Mouse (Mus musculus) gastrocnemius, adult 8-10 months (tissue): ENCODE measurements around the gene Syce3. TPM values are rescaled to one million over a fixed set of nuclear protein-coding genes. Genes with fewer than 3 reads are reported as not detected.

Experiments used
- DNase-seq, 2 experiments: peaks; one replicate each; pipeline ENCODE4 v3.0.0; 2022; ENCODE audit warnings: low spot score in 2 of 2
- total RNA-seq, 4 experiments: library from RNA; stranded (reverse); gene quantifications; 2 replicates each; pipeline ENCODE4 v1.2.4; 2022

Gene Syce3
- total RNA-seq, 4 experiments from 2014 or later: not detected

DNA sequence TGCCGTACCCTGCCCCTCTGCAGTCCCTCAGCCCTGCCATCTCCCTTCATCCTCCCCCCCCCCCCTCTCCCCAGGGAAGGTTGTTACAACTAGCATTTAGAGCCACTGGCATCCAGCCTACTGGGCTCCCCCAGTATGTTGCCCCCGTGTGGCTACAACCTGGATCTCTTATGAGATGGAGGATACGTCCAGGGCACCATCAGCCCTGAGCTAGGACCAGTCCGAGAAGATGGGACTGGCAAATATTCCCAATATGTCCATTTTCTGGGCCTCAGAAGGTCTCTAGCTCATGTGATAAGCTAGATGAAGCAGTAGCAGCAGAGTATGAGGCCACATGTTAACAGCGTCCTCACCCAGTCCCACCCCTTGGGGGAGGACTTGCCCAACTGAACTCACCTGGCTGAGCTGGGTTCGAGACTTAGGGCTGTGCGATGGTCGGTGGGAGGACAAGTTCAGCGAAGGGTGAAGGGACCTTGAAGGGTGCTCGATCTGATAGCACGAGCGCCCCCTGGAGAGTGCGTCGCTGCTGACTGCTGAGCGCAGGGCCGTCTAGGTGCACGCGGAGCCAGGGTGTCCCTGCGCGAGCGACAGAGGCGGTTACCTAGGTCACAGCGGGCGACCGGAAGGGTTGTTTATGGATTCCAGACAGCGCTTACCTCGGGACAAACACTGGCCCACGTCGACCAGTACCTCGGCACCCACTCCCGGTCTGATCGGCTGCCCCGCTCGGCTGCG, 37.1 kb downstream of the Syce3 start:
- DNase-seq: peak; percentile 80 to 82

- no peak for DNase-seq
These were observed 37.8 kb downstream of the Syce3 start for GRCm38 (mm10) chr15:89372536-89372935.

- no peak for DNase-seq
These were observed 38.2 kb downstream of the Syce3 start for GRCm38 (mm10) chr15:89372068-89372467.

- no peak for DNase-seq
These were observed 45.2 kb downstream of the Syce3 start for GRCm38 (mm10) chr15:89365141-89365551.

- DNase-seq: no peak
These were observed 47.3 kb downstream of the Syce3 start for GRCm38 (mm10) chr15:89363051-89363450.

GRCm38 (mm10) chr15:89358784-89359183, 51.5 kb downstream of the Syce3 start:
- no peak for DNase-seq

DNA sequence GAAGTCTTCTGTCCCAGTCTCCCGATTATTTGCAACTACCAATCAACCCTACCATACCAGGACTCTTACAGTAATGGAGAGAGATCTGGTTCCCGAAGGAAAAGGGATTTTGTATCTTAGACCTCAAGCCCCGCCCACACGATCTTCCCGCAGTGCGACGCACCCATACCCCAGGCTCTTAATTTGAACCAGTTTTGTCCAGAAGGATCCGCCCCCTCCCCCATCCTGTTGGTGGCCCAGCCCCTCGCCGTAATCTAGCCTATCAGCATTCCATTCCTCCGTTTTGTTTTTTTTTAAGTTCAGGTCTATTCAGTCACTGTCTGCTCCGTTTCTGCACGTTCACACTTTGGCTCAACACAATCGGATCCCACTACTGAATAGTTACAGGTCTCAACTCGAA, 53.9 kb downstream of the Syce3 start:
- no peak for DNase-seq

DNA sequence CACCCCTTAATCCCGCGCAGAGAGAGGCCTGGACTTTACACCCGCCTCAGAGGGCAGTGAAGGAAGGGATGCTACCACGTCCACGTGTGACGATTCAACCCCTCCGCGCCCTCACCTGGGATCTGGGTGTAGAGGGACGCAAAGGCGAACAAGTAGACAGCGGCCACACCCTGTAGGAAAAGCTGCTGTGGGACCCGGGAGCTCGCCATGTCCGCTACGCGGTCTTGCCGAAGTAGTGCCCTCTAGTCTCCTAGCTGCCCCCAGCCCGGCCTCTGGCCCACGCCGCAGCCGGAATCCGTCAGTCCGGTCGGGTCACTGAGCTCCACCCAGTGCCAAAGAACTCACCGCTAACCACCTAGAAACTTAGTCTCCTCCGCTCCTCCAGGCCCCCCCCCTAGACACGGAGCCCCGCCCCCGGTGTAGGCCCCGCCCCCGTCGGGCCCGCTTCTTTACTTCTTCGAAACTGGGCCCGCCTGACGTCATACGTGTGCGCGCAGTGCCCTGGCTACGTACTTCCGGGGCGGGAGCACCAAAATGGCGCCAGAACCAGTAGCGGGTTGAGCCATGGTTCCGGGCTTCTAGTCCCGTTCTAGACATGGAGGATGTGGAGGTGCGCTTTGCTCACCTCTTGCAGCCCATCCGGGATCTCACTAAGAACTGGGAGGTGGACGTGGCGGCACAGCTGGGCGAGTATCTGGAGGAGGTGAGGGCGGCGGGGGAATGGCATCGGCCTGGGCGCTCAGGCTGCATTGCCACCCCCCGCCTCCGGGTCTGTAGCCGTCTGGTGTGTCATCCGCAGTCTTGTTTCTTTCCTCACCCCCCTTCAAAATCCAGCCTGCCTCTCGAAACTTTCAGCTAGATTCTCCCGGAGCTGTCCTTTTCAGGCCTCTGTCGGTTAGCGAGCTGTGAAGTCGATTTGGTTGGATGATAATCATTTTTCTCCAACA, 54.8 kb downstream of the Syce3 start, which contains the start of the genes Lmf2 and Ncaph2:
Gene Lmf2, minus strand, starts transcription at position 419 of the 947 bp plus-strand sequence.
Gene Ncaph2, plus strand, starts transcription at position 479 of the 947 bp plus-strand sequence.
- peak; percentile 88 to 90 for DNase-seq

DNA sequence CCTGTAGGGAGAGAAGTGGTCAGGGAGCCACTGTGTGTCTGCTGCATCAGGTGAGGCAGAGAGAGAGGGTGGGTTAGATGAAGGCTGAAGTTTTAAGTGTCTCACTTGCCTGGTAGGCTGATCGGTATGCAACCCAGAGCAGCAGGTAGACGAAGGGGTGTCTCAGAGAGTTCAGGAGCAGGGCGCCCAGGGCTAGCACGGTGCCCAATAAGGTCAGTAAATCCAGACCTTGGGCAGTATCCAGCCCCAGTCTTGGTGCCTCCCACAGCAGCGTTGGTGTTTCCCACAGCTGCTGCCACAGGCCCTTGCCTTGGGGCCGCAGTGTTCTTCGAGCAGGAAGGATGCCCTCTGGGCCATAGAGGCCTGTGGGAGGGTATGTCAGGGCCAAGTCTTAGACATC, 55.8 kb downstream of the Syce3 start:
- no peak for DNase-seq

GRCm38 (mm10) chr15:89353837-89354236, 56.5 kb downstream of the Syce3 start:
- no peak for DNase-seq

DNA sequence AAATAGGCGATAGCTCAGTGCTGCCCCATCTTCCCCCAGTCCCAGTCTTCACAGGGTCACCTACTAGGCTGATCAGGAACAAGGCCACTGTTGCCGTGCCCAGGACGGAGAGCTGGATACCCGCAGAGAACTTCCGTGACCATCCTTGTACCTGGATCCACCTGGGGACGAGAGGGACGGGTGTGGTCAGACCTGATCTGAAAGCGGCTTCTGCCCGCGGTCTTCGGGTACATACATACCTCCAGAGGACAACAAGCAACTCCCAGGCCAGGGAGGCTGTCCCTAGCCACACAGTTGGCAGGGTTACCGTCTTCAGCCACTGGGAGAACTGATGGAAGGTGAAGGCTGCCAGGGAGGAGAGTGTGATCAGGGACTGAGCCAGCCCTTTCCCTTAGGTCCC, 57.5 kb downstream of the Syce3 start:
- DNase-seq: no peak

DNA sequence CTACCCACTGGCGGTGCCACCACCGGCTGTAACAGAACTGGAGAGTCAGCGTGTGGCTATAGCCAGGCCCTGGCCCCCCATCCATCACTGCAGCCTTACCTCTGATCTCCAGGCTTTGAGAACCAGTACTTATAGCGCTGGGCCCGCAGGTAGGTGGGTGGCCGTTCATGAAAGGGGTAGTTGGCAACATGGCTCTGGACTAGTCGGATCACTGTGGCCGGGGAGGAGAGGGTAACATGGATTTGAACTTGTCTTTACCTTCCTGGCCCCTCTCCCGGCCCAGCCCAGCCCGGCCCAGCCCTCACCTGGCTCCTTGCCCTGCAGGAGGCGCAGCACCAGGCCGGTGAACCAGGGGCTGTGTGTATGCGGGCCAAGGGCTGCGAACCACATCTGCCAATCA, 58.2 kb downstream of the Syce3 start:
- no peak for DNase-seq

GRCm38 (mm10) chr15:89351302-89351701, 59.0 kb downstream of the Syce3 start:
- DNase-seq: no peak

DNA sequence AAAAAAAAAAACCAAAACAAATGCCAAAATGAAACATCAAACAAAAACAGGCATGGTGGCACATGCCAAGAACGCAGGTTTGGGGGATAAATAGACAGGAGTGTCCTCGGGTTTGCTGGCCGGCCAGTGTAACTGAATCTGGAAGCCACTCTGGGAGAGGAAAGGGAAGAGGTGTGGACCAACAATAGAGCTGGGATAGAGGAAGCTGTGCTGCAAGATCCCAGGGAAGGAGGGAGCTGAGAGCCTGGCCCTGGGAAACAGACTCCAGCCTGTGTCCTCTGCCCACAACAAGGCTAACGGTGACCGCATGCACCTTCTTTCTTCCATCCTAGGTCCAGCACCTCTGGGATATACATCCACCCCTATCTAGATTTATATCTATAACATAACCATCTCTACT, 59.9 kb downstream of the Syce3 start:
- no peak for DNase-seq

DNA sequence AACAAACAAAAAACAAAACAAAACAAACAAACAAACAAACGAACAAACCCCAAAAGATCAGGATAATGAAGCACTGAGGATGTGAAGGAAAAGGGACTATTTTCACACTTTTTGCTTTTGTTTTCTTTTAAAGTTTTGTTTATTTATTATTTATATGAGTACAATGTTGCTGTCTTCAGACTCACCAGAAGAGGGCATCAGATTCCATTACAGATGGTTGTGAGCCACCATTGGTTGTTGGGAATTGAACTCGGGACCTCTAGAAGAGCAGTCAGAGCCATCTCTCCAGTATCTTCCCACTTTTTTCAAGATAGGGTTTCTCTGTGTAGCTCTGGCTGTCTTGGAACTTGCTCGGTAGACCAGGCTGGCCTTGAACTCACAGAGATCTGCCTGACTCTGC, 67.0 kb downstream of the Syce3 start:
- no peak for DNase-seq

- no peak for DNase-seq
These were observed 68.6 kb downstream of the Syce3 start for GRCm38 (mm10) chr15:89341678-89342077.

Other genes with a start within 250 kb of the Syce3 start
- 1 to 10 TPM; 4.5 to 6.3 (median 5.3) TPM for gene Plxnb2, start 229.7 kb downstream of the Syce3 start, total RNA-seq
- gene Dennd6b, start 214.0 kb downstream of the Syce3 start, total RNA-seq: 1 to 10 TPM; 8.3 to 9.4 (median 9.2) TPM
- 100 to 1,000 TPM in 3 of 4 experiments, 10 to 100 TPM in 1; 97.2 to 102 (median 101) TPM for gene Ppp6r2, start 198.9 kb downstream of the Syce3 start, total RNA-seq
- gene Sbf1, start 95.2 kb downstream of the Syce3 start, total RNA-seq: 100 to 1,000 TPM in 1 of 4 experiments, 10 to 100 TPM in 3; 64.8 to 105 (median 72.5) TPM
- not detected for gene Adm2, start 87.8 kb downstream of the Syce3 start, total RNA-seq
- not detected for gene Miox, start 76.1 kb downstream of the Syce3 start, total RNA-seq
- gene Lmf2, start 54.8 kb downstream of the Syce3 start, total RNA-seq: 10 to 100 TPM; 10.8 to 16.9 (median 13.5) TPM
- 10 to 100 TPM; 43.4 to 46.6 (median 45.1) TPM for gene Ncaph2, start 54.8 kb downstream of the Syce3 start, total RNA-seq
- gene Sco2, start 36.7 kb downstream of the Syce3 start, total RNA-seq: 10 to 100 TPM; 13.1 to 15.5 (median 14.1) TPM
- gene Tymp, start 33.5 kb downstream of the Syce3 start, total RNA-seq: under 1 TPM; 0.34 to 0.51 (median 0.47) TPM
- 1 to 10 TPM in 1 of 4 experiments, under 1 TPM in 2, not detected in 1; 0.41 to 1.5 (median 0.72) TPM for gene Odf3b, start 31.2 kb downstream of the Syce3 start, total RNA-seq
- gene Klhdc7b, start 25.6 kb downstream of the Syce3 start, total RNA-seq: not detected
- gene Cpt1b, start 15.4 kb upstream of the Syce3 start, total RNA-seq: 100 to 1,000 TPM; 220 to 274 (median 238) TPM
- under 1 TPM in 3 of 4 experiments, not detected in 1; 0.27 to 0.61 (median 0.31) TPM for gene C730034F03Rik, start 19.1 kb upstream of the Syce3 start, total RNA-seq
- gene Gm44502, start 19.2 kb upstream of the Syce3 start, total RNA-seq: 1 to 10 TPM in 2 of 4 experiments, under 1 TPM in 2; 0.81 to 2.2 (median 1.0) TPM
- gene Chkb, start 19.4 kb upstream of the Syce3 start, total RNA-seq: 10 to 100 TPM; 23.3 to 25.8 (median 25.1) TPM
- gene Mapk8ip2, start 43.4 kb upstream of the Syce3 start, total RNA-seq: under 1 TPM in 3 of 4 experiments, not detected in 1; 0.10 to 0.65 (median 0.56) TPM
- gene Arsa, start 66.9 kb upstream of the Syce3 start, total RNA-seq: 1 to 10 TPM; 1.7 to 3.9 (median 2.8) TPM
- gene Shank3, start 89.1 kb upstream of the Syce3 start, total RNA-seq: 10 to 100 TPM in 2 of 4 experiments, 1 to 10 TPM in 2; 5.9 to 11.7 (median 8.8) TPM
- under 1 TPM in 1 of 4 experiments, not detected in 3; 0.51 TPM for gene Acr, start 157.8 kb upstream of the Syce3 start, total RNA-seq
- gene Rabl2, start 181.4 kb upstream of the Syce3 start, total RNA-seq: 1 to 10 TPM; 2.2 to 3.0 (median 2.6) TPM